Mouse (Mus musculus): ENCODE data around the gene Ankrd53. TPM values are rescaled to one million over a fixed set of nuclear protein-coding genes. Genes with fewer than 3 reads are reported as not detected.

Ankrd53 gene
- total and polyA plus RNA-seq, 3 experiments, result not detected

DNA sequence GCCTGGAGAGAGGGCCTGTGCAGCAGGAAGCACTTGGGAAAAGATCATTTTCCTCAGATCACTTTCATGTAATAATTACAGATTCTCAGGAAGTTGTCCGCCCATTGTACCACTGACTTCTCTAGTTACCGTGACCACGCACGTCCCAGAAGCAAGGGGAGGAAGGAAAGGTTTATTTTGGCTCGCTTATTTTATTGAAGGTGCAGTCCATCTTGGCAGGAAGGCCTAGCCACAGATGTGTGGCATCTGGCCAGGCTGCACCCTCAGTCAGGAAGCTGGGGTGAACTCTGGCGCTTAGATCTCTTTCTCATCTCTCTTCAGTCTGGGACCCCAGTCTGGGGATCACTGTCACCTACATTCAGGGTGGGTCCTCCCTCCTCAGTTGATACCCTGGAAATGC is 23.8 kb upstream of the Ankrd53 start:
- no peaks in the 10 kb centered on the region for H3K36me3 ChIP-seq (replicated peaks)
- H3K4me3 ChIP-seq (ENCODE audit: low read depth, low read length), result no peak overlapping the region
- no peak for ATAC-seq (ENCODE audit: extremely low read depth, insufficient number of reproducible peaks, low FRiP score, poor library complexity, severe bottlenecking)
- TF ChIP-seq CTCF (IDR thresholded peaks at IDR 0.05; ENCODE audit: low read depth, low read length) (no peak), GATA2 (IDR thresholded peaks at IDR 0.05; ENCODE audit: borderline replicate concordance, low read depth, low read length) (no peak), TAL1 (conservative IDR thresholded peaks at IDR 0.05; ENCODE audit: low read depth, low read length) (no peak), POLR2AphosphoS5 (IDR thresholded peaks at IDR 0.05; ENCODE audit: insufficient replicate concordance, low read depth, low read length) (no peak), GATA1 (IDR thresholded peaks at IDR 0.05; ENCODE audit: borderline replicate concordance, low read length) (no peak)
- H3K4me1 ChIP-seq (ENCODE audit: insufficient read depth, low read depth, low read length), result no peaks in the 10 kb centered on the region
- DNase-seq (ENCODE audit: low spot score), result no peak
- H3K9me3 ChIP-seq (replicated peaks), result no peaks in the 10 kb centered on the region
- H3K27me3 ChIP-seq (ENCODE audit: insufficient read depth, low read length), result peaks cover 19% of the 10 kb centered on the region

DNA sequence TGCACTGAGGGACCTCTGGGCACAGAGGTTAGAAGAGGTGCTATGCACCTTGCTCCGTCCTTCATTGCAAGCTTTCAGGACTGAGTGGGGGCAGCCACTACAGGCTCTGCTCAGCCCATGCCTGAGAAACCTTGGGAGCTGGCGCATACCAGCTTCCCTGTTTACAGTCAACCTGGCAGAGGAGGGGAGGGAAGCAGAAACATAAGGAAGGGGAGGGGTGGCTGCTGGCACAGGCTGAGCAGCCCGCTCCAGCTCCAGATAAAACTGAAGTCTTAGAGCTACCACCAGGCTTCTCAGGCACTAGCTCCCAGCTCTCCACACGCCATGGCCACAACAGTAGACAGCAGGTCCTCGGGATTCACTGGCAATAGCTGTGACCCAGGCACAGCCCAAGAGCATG is 19.7 kb upstream of the Ankrd53 start, which contains the start of gene Atp6v1b1:
Gene Atp6v1b1 (plus strand): TSS at position 230 of the 400 bp plus-strand sequence.
- no peaks in the 10 kb centered on the region for H3K36me3 ChIP-seq (replicated peaks)
- no peak for DNase-seq (ENCODE audit: low spot score)
- no peaks in the 10 kb centered on the region for H3K4me1 ChIP-seq (ENCODE audit: insufficient read depth, low read depth, low read length)
- H3K9me3 ChIP-seq (replicated peaks), result no peaks in the 10 kb centered on the region
- TF ChIP-seq TAL1 (conservative IDR thresholded peaks at IDR 0.05; ENCODE audit: low read depth, low read length), result no peak
- no peak for TF ChIP-seq CTCF (IDR thresholded peaks at IDR 0.05; ENCODE audit: low read depth, low read length)
- no peak for TF ChIP-seq GATA2 (IDR thresholded peaks at IDR 0.05; ENCODE audit: borderline replicate concordance, low read depth, low read length)
- no peak for TF ChIP-seq POLR2AphosphoS5 (IDR thresholded peaks at IDR 0.05; ENCODE audit: insufficient replicate concordance, low read depth, low read length)
- no peak for TF ChIP-seq GATA1 (IDR thresholded peaks at IDR 0.05; ENCODE audit: borderline replicate concordance, low read length)
- H3K4me3 ChIP-seq (ENCODE audit: low read depth, low read length), result no peak within 1 kb of the TSS; the same call in 1 of the 2 replicates
- ATAC-seq (ENCODE audit: extremely low read depth, insufficient number of reproducible peaks, low FRiP score, poor library complexity, severe bottlenecking), result no peak
- H3K27me3 ChIP-seq (ENCODE audit: insufficient read depth, low read length), result peaks cover 25% of the 10 kb centered on the region

DNA sequence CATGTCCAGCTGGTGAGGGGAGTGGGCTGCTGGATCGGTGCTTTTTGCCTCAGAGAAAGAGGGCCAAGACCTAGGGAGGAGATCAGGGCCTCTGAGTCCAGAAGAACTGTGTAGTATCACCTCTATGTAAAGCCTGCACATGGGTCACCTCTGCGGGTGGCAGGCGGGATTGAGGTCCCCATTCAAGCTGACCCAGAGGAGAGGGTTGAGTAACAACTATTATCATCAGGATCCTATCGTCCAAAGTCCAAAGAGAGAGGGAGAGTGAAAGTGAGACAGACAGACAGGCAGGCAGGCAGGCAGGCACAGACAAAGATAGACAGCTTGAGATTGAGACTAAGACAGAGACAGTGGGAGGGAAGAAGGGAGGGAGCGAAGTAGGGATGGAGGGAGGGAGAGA is 19.2 kb upstream of the Ankrd53 start:
- Histone ChIP-seq H3K4me1 (ENCODE audit: insufficient read depth, low read depth, low read length) (no peaks in the 10 kb centered on the region), H3K36me3 (replicated peaks) (no peaks in the 10 kb centered on the region), H3K27me3 (ENCODE audit: insufficient read depth, low read length) (peaks cover 27% of the 10 kb centered on the region), H3K4me3 (ENCODE audit: low read depth, low read length) (no peak overlapping the region), H3K9me3 (replicated peaks) (no peaks in the 10 kb centered on the region)
- TF ChIP-seq CTCF (IDR thresholded peaks at IDR 0.05; ENCODE audit: low read depth, low read length), result no peak
- no peak for TF ChIP-seq POLR2AphosphoS5 (IDR thresholded peaks at IDR 0.05; ENCODE audit: insufficient replicate concordance, low read depth, low read length)
- TF ChIP-seq GATA2 (IDR thresholded peaks at IDR 0.05; ENCODE audit: borderline replicate concordance, low read depth, low read length), result no peak
- no peak for TF ChIP-seq TAL1 (conservative IDR thresholded peaks at IDR 0.05; ENCODE audit: low read depth, low read length)
- TF ChIP-seq GATA1 (IDR thresholded peaks at IDR 0.05; ENCODE audit: borderline replicate concordance, low read length), result no peak
- DNase-seq (ENCODE audit: low spot score) (no peak), ATAC-seq (ENCODE audit: extremely low read depth, insufficient number of reproducible peaks, low FRiP score, poor library complexity, severe bottlenecking) (no peak)

DNA sequence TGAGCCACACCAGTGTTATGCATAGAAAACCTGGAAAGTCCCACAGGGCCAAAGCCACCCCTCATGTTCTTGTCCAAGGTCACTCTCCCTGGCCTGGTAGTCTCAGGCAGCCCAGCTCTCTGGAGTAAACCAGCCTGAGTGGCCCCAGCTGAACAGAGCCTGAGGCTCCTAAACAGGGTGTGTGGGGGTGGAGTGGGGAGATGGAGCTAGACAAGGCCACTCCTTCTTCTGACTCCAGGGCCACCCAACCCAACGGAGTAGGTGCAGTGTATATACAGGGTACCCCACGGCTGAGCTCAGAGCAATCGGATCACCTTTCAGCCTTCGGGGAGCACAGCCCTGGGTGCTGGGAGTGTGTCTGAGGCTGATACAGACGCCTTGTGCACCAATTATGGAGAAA is 18.3 kb upstream of the Ankrd53 start:
- peaks cover 31% of the 10 kb centered on the region for H3K27me3 ChIP-seq (ENCODE audit: insufficient read depth, low read length)

DNA sequence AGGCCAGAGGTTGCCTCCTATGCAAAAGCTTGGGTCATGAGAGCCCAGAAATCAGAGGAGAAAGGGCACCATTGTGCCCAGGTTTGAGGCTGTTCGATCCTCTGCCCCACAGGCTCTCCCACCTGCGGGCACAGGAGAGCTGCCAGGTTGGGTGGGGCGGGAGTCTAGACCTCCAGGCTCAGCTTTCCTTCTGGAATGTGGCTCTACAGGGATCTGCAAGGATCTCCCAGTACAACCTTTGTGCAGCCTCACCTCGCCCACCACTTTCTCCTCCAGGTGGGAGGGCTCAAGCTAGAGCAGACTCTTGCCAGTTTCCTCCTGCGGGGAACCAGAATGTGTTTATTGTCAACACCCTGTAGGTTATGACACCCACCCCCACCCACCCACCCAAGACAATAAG is 17.9 kb upstream of the Ankrd53 start:
- ATAC-seq (ENCODE audit: extremely low read depth, insufficient number of reproducible peaks, low FRiP score, poor library complexity, severe bottlenecking) (no peak), DNase-seq (ENCODE audit: low spot score) (no peak)
- peaks cover 34% of the 10 kb centered on the region for H3K27me3 ChIP-seq (ENCODE audit: insufficient read depth, low read length)
- H3K4me3 ChIP-seq (ENCODE audit: low read depth, low read length), result no peak overlapping the region
- no peaks in the 10 kb centered on the region for H3K9me3 ChIP-seq (replicated peaks)
- TF ChIP-seq GATA1 (IDR thresholded peaks at IDR 0.05; ENCODE audit: borderline replicate concordance, low read length) (no peak), CTCF (IDR thresholded peaks at IDR 0.05; ENCODE audit: low read depth, low read length) (no peak), GATA2 (IDR thresholded peaks at IDR 0.05; ENCODE audit: borderline replicate concordance, low read depth, low read length) (no peak), TAL1 (conservative IDR thresholded peaks at IDR 0.05; ENCODE audit: low read depth, low read length) (no peak), POLR2AphosphoS5 (IDR thresholded peaks at IDR 0.05; ENCODE audit: insufficient replicate concordance, low read depth, low read length) (no peak)
- no peaks in the 10 kb centered on the region for H3K36me3 ChIP-seq (replicated peaks)
- no peaks in the 10 kb centered on the region for H3K4me1 ChIP-seq (ENCODE audit: insufficient read depth, low read depth, low read length)

More for the DNA sequence above, 18.3 kb upstream of the Ankrd53 start:
- ATAC-seq (ENCODE audit: extremely low read depth, insufficient number of reproducible peaks, low FRiP score, poor library complexity, severe bottlenecking), result no peak
- TF ChIP-seq POLR2AphosphoS5 (IDR thresholded peaks at IDR 0.05; ENCODE audit: insufficient replicate concordance, low read depth, low read length) (no peak), CTCF (IDR thresholded peaks at IDR 0.05; ENCODE audit: low read depth, low read length) (no peak), GATA2 (IDR thresholded peaks at IDR 0.05; ENCODE audit: borderline replicate concordance, low read depth, low read length) (no peak), TAL1 (conservative IDR thresholded peaks at IDR 0.05; ENCODE audit: low read depth, low read length) (no peak), GATA1 (IDR thresholded peaks at IDR 0.05; ENCODE audit: borderline replicate concordance, low read length) (no peak)
- Histone ChIP-seq H3K9me3 (replicated peaks) (no peaks in the 10 kb centered on the region), H3K4me3 (ENCODE audit: low read depth, low read length) (no peak overlapping the region), H3K36me3 (replicated peaks) (no peaks in the 10 kb centered on the region), H3K4me1 (ENCODE audit: insufficient read depth, low read depth, low read length) (no peaks in the 10 kb centered on the region)
- DNase-seq (ENCODE audit: low spot score), result no peak

DNA sequence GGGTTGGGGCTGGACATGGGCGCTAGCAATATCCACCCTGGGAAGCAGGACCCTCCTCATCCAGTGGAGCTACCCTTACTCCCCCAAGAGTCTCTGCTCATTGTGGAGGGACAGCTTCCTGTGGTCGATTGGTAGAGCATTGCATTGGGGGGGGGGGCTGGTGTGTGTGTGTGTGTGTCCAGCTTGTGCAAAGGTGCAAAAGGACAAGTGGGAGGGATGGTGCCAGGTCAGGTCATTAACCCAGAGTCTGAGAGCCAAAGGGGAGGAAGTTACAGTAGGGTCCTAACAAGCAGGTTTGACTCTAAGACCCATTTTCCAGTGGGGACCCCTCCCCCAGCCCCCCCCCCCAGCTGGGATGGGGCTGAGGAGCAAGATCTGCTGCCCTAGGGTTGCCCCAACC is 17.0 kb upstream of the Ankrd53 start:
- no peak overlapping the region for H3K4me3 ChIP-seq (ENCODE audit: low read depth, low read length)
- H3K9me3 ChIP-seq (replicated peaks), result no peaks in the 10 kb centered on the region
- TF ChIP-seq TAL1 (conservative IDR thresholded peaks at IDR 0.05; ENCODE audit: low read depth, low read length) (no peak), POLR2AphosphoS5 (IDR thresholded peaks at IDR 0.05; ENCODE audit: insufficient replicate concordance, low read depth, low read length) (no peak), GATA1 (IDR thresholded peaks at IDR 0.05; ENCODE audit: borderline replicate concordance, low read length) (no peak), CTCF (IDR thresholded peaks at IDR 0.05; ENCODE audit: low read depth, low read length) (no peak), GATA2 (IDR thresholded peaks at IDR 0.05; ENCODE audit: borderline replicate concordance, low read depth, low read length) (no peak)
- DNase-seq (ENCODE audit: low spot score) (no peak), ATAC-seq (ENCODE audit: extremely low read depth, insufficient number of reproducible peaks, low FRiP score, poor library complexity, severe bottlenecking) (no peak)
- H3K36me3 ChIP-seq (replicated peaks), result no peaks in the 10 kb centered on the region
- H3K4me1 ChIP-seq (ENCODE audit: insufficient read depth, low read depth, low read length), result 0 out of 2 replicates have a peak, but pooled peaks cover 3% of the 10 kb centered on the region
- H3K27me3 ChIP-seq (ENCODE audit: insufficient read depth, low read length), result peaks cover 34% of the 10 kb centered on the region
